ENCODE assay signal across 8 mouse cellular contexts in the genomic region with DNA sequence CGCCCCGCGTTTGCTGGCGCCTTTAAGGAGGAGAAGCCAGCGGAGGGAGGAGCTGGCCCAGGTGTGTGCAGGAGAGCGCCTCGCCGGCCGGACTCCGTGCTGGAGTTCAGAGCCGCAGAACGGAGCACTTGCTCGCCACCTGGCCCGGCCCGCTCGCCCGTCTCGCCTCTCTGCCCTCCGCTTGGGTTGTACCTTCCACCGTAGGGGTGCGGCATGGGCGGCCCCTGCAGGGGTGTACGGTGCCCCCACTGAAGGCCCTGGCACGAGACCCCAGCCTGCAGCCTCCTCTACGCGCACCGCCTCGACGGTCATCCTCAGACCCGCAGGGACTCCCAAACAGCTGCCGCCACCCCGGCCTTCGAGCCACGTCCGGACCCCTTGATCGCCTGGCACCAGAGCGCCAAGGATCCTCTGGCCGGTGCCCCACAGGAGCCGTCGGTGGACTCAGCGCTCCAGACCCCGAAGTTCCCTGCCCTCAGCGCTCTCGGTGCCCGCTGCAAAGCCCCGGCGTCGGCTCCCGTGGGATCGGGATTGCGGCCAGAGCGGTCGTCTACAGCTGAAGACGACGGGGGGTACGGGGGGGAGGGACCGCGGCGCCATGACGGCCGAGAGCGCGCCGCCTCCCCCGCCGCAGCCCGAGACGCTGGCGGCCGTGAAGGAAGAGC. TPM values are rescaled to one million over a fixed set of nuclear protein-coding genes. Genes with fewer than 3 reads are reported as not detected.
DNase-seq lines count a peak whose midpoint lies in the region; ATAC-seq and TF ChIP-seq lines count a peak whose summit lies in the region.

A gene (plus strand): TSS at position 14 of the 665 bp plus-strand sequence.

- peak within 1 kb of the TSS; percentile 35 for H3K4me3 ChIP-seq in thymus, adult 2 months (ENCODE audit: control insufficient read depth, insufficient read depth, low read length)
- peak within 1 kb of the TSS; percentile 42 for H3K4me3 ChIP-seq in liver, embryonic 13.5 days (replicated peaks)

- no peaks in the 10 kb centered on the region for H3K9me3 ChIP-seq in liver, embryonic 13.5 days (replicated peaks)

- no peak within 1 kb of the TSS for H3K27ac ChIP-seq in thymus, adult 2 months (ENCODE audit: control insufficient read depth, insufficient read depth, low read length)
- no peak within 1 kb of the TSS for H3K27ac ChIP-seq in liver, embryonic 13.5 days

- peaks cover 17% of the 10 kb centered on the region for H3K4me1 ChIP-seq in thymus, adult 2 months (replicated peaks; ENCODE audit: control insufficient read depth, insufficient read depth, low read length)
- H3K4me1 ChIP-seq in liver, embryonic 13.5 days (replicated peaks) = peaks cover 12% of the 10 kb centered on the region

- H3K4me2 ChIP-seq in liver, embryonic 13.5 days = peak within 1 kb of the TSS; percentile 47

- WGBS in thymus, adult 2 months = 8% methylated on average over 67 of the region's 70 CpGs
- WGBS in liver, embryonic 13.5 days (ENCODE audit: insufficient replicate concordance) = 4% methylated on average over 64 of the region's 70 CpGs

- no peaks in the 10 kb centered on the region for H3K36me3 ChIP-seq in thymus, adult 2 months (ENCODE audit: control insufficient read depth, insufficient read depth, low read length)
- no peaks in the 10 kb centered on the region for H3K36me3 ChIP-seq in liver, embryonic 13.5 days

- peaks cover 57% of the 10 kb centered on the region for H3K27me3 ChIP-seq in thymus, adult 2 months (ENCODE audit: control insufficient read depth, insufficient read depth, low read length)
- peaks cover 100% of the 10 kb centered on the region for H3K27me3 ChIP-seq in liver, embryonic 13.5 days

- TF ChIP-seq CTCF in thymus, adult 2 months (IDR thresholded peaks at IDR 0.05; ENCODE audit: borderline replicate concordance, control insufficient read depth, extremely low read depth, insufficient read depth, low read length, poor library complexity) = no peak

- no peak within 1 kb of the TSS for H3K9ac ChIP-seq in liver, embryonic 13.5 days

- DNase-seq in adrenal gland, postnatal 14 days = peak; percentile 10
- DNase-seq in adrenal gland, postnatal 25 days = no peak
- no peak for DNase-seq in thymus, adult 2 months
- DNase-seq in thymus, postnatal 25 days = no peak
- DNase-seq in liver, embryonic 13.5 days = no peak
- peak; percentile 20 for DNase-seq in yolk sac, embryonic 10.5 days (ENCODE audit: low spot score)
- DNase-seq in urinary bladder, postnatal 36 days (ENCODE audit: low spot score in 2 of 2) = no peak
- DNase-seq in ovary, postnatal 36 days (ENCODE audit: low spot score) = no peak

- TF ChIP-seq POLR2A in thymus, adult 2 months (IDR thresholded peaks at IDR 0.05; ENCODE audit: control insufficient read depth, extremely low read depth, insufficient read depth, low read length, poor library complexity) = no peak

- ATAC-seq in liver, embryonic 13.5 days (ENCODE audit: low read depth) = no peak

RNA-seq across cellular contexts. Expression of the gene that starts here (rescaled TPM):
- not detected in 2 replicates for total RNA-seq in adrenal gland, postnatal 14 days (2021)
- total RNA-seq in adrenal gland, postnatal 25 days (2021) = not detected in 2 replicates
- polyA plus RNA-seq in thymus, adult 2 months (2012; rRNA removed) = 0.28 and 0.57 TPM in 2 replicates
- not detected in 2 replicates for polyA plus RNA-seq in liver, embryonic 13.5 days (2015; fragmentation: Nextera tagmentation; extraction: Ambion mirVana)

Comparison
In these comparisons a context has a peak if more than half of its experiments do, and no peak if none do; other contexts are left out.
1. Peak in DNase-seq in adrenal gland, postnatal 14 days; RNA of the gene not detected or under 1 TPM.